Mouse (Mus musculus) cerebellum, postnatal 25 days (tissue): ENCODE measurements at regions not wholly inside any gene's neighbourhood (a gene's known extent, or its start where the extent isn't known, plus 50 kb on each side); places are given as distances from the start of the nearest gene placed in this dataset.

Experiments used
- DNase-seq, 2 experiments: peaks; one replicate each; pipeline ENCODE4 v3.0.0; 2021; ENCODE audit warnings: mixed read lengths in 2 of 2

DNA sequence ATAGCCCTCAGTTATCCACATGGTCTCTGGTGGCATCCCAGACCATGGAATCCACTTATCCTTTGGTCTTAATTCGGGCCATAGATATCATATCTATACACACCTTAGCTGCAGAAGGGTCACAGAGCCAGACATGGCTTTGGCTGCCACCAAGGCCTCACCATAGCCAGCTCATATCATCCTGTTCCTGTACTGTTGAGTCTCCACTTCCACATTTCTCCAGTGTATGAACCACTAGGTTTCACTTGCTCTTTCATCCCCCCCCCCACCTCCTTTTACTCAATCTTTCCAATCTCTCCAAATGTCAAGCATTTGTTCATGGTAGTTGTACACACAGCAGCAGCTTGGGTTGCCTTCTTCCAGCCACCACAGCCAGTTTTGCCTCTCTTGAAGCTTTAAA is 589.2 kb downstream of the 1190002N15Rik start:
- no peak for DNase-seq

DNA sequence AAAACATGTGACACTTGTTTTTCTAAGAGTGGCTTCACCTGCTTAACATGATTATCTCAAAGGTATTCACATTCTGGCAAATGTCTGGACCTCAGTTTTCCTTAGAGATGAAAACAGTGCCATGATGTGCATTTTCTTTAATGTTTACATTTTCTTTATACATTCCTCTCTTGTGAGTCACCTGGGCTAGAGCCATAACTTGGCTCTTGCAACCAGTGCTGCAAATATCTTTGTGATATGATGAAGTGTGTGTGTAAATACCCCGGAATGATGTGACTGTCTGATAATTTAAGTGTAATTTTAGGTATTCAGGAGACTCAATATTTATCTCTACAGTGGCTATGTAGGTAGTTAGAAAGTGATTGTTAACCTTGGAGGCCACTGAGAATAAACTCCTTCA is 590.8 kb downstream of the 1190002N15Rik start:
- no peak for DNase-seq

- DNase-seq = no peak
These were observed 597.7 kb downstream of the 1190002N15Rik start for GRCm38 (mm10) chr9:93940193-93940592.

- no peak for DNase-seq
These were observed 607.2 kb downstream of the 1190002N15Rik start for GRCm38 (mm10) chr9:93930684-93931083.

DNA sequence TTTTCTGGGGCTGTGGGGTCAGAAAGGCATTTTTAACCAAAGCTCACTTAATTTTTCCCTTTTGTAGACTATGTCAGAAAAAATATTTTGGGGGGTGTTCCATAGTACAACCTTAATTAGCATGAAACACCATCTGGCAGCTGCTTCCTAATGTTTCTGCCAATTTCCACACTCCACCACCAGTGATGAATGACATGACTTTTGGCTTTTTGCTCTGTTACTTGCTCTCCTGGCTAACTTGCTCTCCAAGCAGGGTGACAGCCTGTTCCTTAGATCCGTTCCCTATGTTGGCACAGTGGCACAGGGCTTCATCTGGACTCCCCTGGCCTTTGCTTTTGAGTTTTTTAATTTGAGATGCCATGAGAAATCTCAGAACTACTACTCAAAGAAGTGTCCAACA is 648.6 kb downstream of the 1190002N15Rik start:
- peak; percentile 6 to 13 for DNase-seq

DNA sequence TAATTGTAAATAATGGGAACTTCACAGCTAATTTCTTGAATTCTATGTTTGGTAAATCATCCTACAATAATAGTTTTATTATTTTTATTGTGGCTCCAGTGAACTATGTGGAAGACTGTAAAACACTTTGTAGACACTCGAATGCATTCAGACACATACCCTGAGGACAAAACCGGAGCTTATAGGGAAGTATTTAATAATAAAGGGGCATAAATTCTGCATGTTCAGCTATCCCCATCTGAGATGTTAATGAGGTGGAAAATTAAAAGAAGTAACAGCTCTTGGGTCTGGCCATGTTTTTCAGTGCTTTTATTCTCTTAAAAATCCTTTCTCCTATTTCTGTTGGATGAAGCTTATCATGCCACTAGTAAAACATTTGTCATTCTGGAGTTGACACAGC is 657.8 kb downstream of the 1190002N15Rik start:
- DNase-seq = no peak

DNA sequence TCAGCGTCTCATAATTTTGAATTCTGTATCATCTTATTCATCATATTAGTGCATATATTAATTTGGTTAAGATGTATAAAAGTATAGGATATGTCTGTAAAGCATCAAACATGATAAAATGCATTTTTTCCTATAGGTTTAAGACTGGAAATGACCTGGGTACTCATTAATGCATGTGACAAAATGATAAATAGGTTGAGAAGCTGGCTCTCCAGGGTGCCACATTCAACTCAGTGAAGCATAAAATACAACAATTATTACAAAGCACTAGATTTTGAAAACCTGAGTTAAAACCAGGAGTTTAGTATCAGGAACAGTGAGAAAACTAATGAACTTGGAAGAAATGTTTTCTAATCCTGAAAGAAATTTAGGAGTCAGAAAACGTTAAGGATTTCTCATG is 658.3 kb downstream of the 1190002N15Rik start:
- no peak for DNase-seq

DNA sequence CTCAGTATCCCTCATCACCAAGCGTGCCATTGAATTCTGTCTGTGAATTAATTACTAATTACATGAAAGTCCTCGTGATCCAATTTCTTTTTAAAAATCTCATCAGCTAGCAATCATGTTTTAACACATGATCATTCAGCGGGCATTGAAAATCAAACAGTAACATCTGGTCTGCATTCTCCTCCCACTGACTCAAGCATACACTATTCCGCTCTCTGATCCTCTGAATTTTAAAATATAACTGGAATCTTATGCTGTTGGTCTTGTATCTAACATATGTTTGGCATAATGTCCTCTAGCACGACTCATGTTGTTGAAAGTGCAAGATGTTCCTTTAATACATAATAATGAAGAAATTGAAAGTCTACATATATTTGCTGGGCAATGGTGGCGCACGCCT is 667.1 kb downstream of the 1190002N15Rik start:
- DNase-seq = no peak

GRCm38 (mm10) chr9:93857937-93858336 is 679.9 kb downstream of the 1190002N15Rik start:
- no peak for DNase-seq

DNA sequence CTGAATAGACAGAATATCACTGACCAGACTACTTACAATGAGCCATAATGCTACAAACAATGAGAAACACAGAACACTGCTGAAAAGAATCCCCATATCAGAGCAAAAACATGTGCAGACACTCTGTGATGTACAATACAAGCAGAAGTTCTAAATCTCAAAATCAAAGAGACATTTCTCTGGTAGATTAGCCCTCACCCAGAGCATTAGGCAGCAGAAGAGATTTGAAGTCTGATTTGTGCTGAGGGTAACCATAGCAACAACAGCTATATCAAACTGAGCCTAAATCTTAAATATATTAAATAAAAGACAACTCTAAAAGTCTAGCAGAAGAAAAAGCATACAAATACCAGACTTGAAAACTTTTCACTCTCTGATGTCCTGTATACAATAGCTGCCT is 691.5 kb downstream of the 1190002N15Rik start:
- no peak for DNase-seq

DNA sequence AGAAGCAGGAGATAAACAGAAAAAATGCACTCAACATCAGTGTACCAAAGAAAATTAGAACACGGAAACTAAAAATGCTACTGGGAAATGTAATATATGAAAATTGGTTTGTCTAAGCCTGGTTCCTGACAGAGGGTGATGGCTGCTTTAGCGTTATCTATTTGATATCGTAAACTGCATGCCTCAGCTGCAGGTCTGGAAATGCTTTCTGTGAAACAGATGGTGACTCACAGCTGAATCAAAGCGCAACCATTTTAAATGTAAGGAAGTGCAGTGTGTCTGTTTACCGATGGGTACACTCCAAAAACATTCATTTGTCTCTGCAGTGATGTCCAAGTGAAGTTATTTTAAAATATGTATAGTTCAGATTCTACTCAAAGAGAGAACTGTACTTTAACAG is 694.0 kb downstream of the 1190002N15Rik start:
- DNase-seq = no peak
